12 mouse cellular contexts compared by ENCODE assay signal in the genomic region with DNA sequence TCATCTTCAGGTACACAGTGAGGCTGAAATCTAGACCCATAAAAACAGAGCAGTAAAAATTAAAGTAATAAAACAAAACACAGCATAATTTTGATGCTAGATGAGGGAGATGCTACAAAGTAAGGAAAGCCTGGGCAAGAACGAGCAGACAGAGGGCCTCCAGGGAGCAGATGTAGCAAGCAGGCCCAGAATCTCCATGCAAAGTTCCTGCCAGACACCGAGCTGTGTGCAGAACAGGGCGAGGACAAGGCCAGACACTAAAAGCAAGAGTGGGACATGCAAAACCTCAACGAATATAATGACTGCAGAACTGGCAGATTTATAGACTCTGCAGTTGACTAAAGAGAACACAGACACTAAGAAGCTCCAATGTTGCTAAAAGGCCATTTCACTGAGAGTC.
"Had no signal": no experiment of that assay in that cellular context is flagged by ENCODE, and none has a peak within 500 bp of the region (broad histone marks: within the 10 kb centered on the region; RNA-seq: fewer than 3 reads in every experiment).

No protein-coding gene starts in this region.

- H3K27me3 ChIP-seq: liver, embryonic 15.5 days; midbrain, embryonic 15.5 days had no signal

- ATAC-seq: lung, postnatal 0 days; midbrain, embryonic 15.5 days had no signal

- H3K4me2 ChIP-seq: liver, embryonic 11.5 days; liver, embryonic 15.5 days; midbrain, embryonic 15.5 days had no signal

- H3K27ac ChIP-seq: left cerebral cortex, adult 2 months; limb, embryonic 10.5 days; liver, embryonic 15.5 days; midbrain, embryonic 15.5 days had no signal

- DNase-seq: kidney, postnatal 10 days; kidney, postnatal 4 days; lung, adult 2 months; lung, postnatal 36 days; right cerebral cortex, postnatal 14 days; thymus, postnatal 36 days had no signal

- H3K4me1 ChIP-seq: limb, embryonic 10.5 days; liver, embryonic 15.5 days; midbrain, embryonic 15.5 days had no signal

- H3K4me3 ChIP-seq: left cerebral cortex, adult 2 months; limb, embryonic 10.5 days; liver, embryonic 15.5 days; midbrain, embryonic 15.5 days had no signal

- H3K9ac ChIP-seq: liver, embryonic 15.5 days; midbrain, embryonic 15.5 days had no signal

- H3K9me3 ChIP-seq: limb, embryonic 10.5 days; liver, embryonic 15.5 days; midbrain, embryonic 15.5 days had no signal
